Mouse (Mus musculus) MEL (cell line): Measurements from ENCODE around the gene Shank3.

Experiments
- BHLHE40 ChIP-seq: IDR thresholded peaks from 2 replicates; pipeline ENCODE4 v1.6.1; 2012; ENCODE audit warnings: low read depth, mild to moderate bottlenecking, inconsistent platforms, low read length, improper control_type of control experiment, borderline replicate concordance
- CHD2 ChIP-seq: IDR thresholded peaks from 2 replicates; pipeline ENCODE4 v1.6.1; 2011; ENCODE audit warnings: low read length, improper control_type of control experiment
- CTCF ChIP-seq, 3 experiments: IDR thresholded peaks in 2 of 3; conservative IDR thresholded peaks in 1 of 3; 2 replicates each; pipeline ENCODE4 v1.5.1; 2011 to 2012; ENCODE audit warnings: low read length in 3 of 3, low read depth in 2 of 3, mild to moderate bottlenecking in 2 of 3, improper control_type of control experiment in 1 of 3, inconsistent platforms in 1 of 3, mixed read lengths in 1 of 3, moderate library complexity in 1 of 3; ENCODE audit not compliant: control insufficient read depth in 1 of 3, insufficient read depth in 1 of 3, poor library complexity in 1 of 3, severe bottlenecking in 1 of 3
- E2F4 ChIP-seq: IDR thresholded peaks from 2 replicates; pipeline ENCODE4 v1.6.1; 2011; ENCODE audit warnings: low read depth, low read length, improper control_type of control experiment, borderline replicate concordance
- ELF1 ChIP-seq: IDR thresholded peaks from 2 replicates; pipeline ENCODE4 v1.6.1; 2014; ENCODE audit warnings: low read depth, mild to moderate bottlenecking, inconsistent platforms, low read length, improper control_type of control experiment, moderate library complexity
- EP300 ChIP-seq, 2 experiments: IDR thresholded peaks; 2 replicates each; pipeline ENCODE4 v1.6.1; 2011; ENCODE audit warnings: improper control_type of control experiment in 2 of 2, low read length in 2 of 2, low read depth in 1 of 2, mild to moderate bottlenecking in 1 of 2
- MYC ChIP-seq: IDR thresholded peaks from 2 replicates; pipeline ENCODE4 v1.6.1; 2011; ENCODE audit warnings: low read depth, mild to moderate bottlenecking, low read length, improper control_type of control experiment, moderate library complexity
- POLR2A ChIP-seq, 2 experiments: IDR thresholded peaks; 2 replicates each; pipeline ENCODE4 v1.6.1; 2011 to 2012; ENCODE audit warnings: low read length in 2 of 2, mild to moderate bottlenecking in 2 of 2, control low read depth in 1 of 2, improper control_type of control experiment in 1 of 2, low read depth in 1 of 2, moderate library complexity in 1 of 2; ENCODE audit not compliant: control insufficient read depth in 1 of 2, insufficient read depth in 1 of 2, poor library complexity in 1 of 2
- SIN3A ChIP-seq: IDR thresholded peaks from 2 replicates; pipeline ENCODE4 v1.6.1; 2012; ENCODE audit warnings: low read length, improper control_type of control experiment, inconsistent platforms
- TAL1 ChIP-seq: IDR thresholded peaks from 2 replicates; pipeline ENCODE4 v1.6.1; 2012; ENCODE audit warnings: mild to moderate bottlenecking, inconsistent platforms, low read length, moderate library complexity, mixed read lengths
- UBTF ChIP-seq: IDR thresholded peaks from 2 replicates; pipeline ENCODE4 v1.6.1; 2012; ENCODE audit warnings: low read depth, mild to moderate bottlenecking, inconsistent platforms, low read length, improper control_type of control experiment, moderate library complexity, borderline replicate concordance; ENCODE audit not compliant: insufficient read depth
- USF2 ChIP-seq, 2 experiments: IDR thresholded peaks; 2 replicates each; pipeline ENCODE4 v1.6.1; 2011 to 2012; ENCODE audit warnings: improper control_type of control experiment in 2 of 2, low read length in 2 of 2, borderline replicate concordance in 1 of 2, inconsistent platforms in 1 of 2, low read depth in 1 of 2, mild to moderate bottlenecking in 1 of 2; ENCODE audit not compliant: insufficient read depth in 1 of 2
- ZC3H11A ChIP-seq: IDR thresholded peaks from 2 replicates; pipeline ENCODE4 v1.6.1; 2012; ENCODE audit warnings: low read depth, mild to moderate bottlenecking, inconsistent platforms, low read length, improper control_type of control experiment
- ZMIZ1 ChIP-seq: IDR thresholded peaks from 2 replicates; pipeline ENCODE4 v1.6.1; 2012; ENCODE audit warnings: low read depth, mild to moderate bottlenecking, inconsistent platforms, low read length, improper control_type of control experiment, moderate library complexity

GRCm38 (mm10) chr15:89532026-89532923 is 32.9 kb downstream of the Shank3 start:
- TF ChIP-seq ZC3H11A (no peak), EP300 (IDR thresholded peaks at IDR 0.05; ENCODE audit: low read depth in 1 of 2, low read length in 2 of 2) (no peak), CTCF (IDR thresholded peaks at IDR 0.05 in 2 of 3, conservative IDR thresholded peaks at IDR 0.05 in 1 of 3; ENCODE audit: control insufficient read depth in 1 of 3, insufficient read depth in 1 of 3, low read depth in 2 of 3, low read length in 3 of 3, poor library complexity in 1 of 3, severe bottlenecking in 1 of 3) (no peak), POLR2A (IDR thresholded peaks at IDR 0.05; ENCODE audit: control insufficient read depth in 1 of 2, insufficient read depth in 1 of 2, low read depth in 1 of 2, low read length in 2 of 2, poor library complexity in 1 of 2) (no peak), CHD2 (no peak), MYC (no peak), E2F4 (no peak), UBTF (no peak), TAL1 (no peak), ELF1 (no peak), ZMIZ1 (no peak), SIN3A (no peak), USF2 (IDR thresholded peaks at IDR 0.05; ENCODE audit: borderline replicate concordance in 1 of 2, insufficient read depth in 1 of 2, low read depth in 1 of 2, low read length in 2 of 2) (no peak), BHLHE40 (no peak)
